Mouse (Mus musculus): ENCODE data around the gene Frzb.

Gene Frzb

GRCm38 (mm10) chr2:80423116-80423515 lies 24.3 kb downstream of the Frzb start:
- no peak for DNase-seq

GRCm38 (mm10) chr2:80421990-80422389 lies 25.4 kb downstream of the Frzb start:
- no peak for DNase-seq

- no peak for DNase-seq
These were observed 31.1 kb downstream of the Frzb start for GRCm38 (mm10) chr2:80416286-80416685.

- DNase-seq, result no peak
These were observed 33.0 kb downstream of the Frzb start for GRCm38 (mm10) chr2:80414387-80414786.

- no peak for DNase-seq
These were observed 34.3 kb downstream of the Frzb start for GRCm38 (mm10) chr2:80413124-80413523.

GRCm38 (mm10) chr2:80409893-80410574 lies 37.4 kb downstream of the Frzb start:
- no peak for DNase-seq

- DNase-seq, result no peak
These were observed 42.7 kb downstream of the Frzb start for GRCm38 (mm10) chr2:80404770-80405169.

GRCm38 (mm10) chr2:80398595-80399099 lies 48.8 kb downstream of the Frzb start:
- DNase-seq, result no peak

GRCm38 (mm10) chr2:80396864-80397263 lies 50.6 kb downstream of the Frzb start:
- DNase-seq, result no peak

- DNase-seq, result no peak
These were observed 51.4 kb downstream of the Frzb start for GRCm38 (mm10) chr2:80396057-80396456.

GRCm38 (mm10) chr2:80388341-80388740 lies 59.1 kb downstream of the Frzb start:
- no peak for DNase-seq

- no peak for DNase-seq
These were observed 59.8 kb downstream of the Frzb start for GRCm38 (mm10) chr2:80387668-80388067.

GRCm38 (mm10) chr2:80386255-80386654 lies 61.2 kb downstream of the Frzb start:
- no peak for DNase-seq

- no peak for DNase-seq
These were observed 63.0 kb downstream of the Frzb start for GRCm38 (mm10) chr2:80384447-80384846.

GRCm38 (mm10) chr2:80379848-80380247 lies 67.6 kb downstream of the Frzb start:
- no peak for DNase-seq

GRCm38 (mm10) chr2:80374892-80375291 lies 72.5 kb downstream of the Frzb start:
- DNase-seq, result no peak

GRCm38 (mm10) chr2:80371458-80371857 lies 76.0 kb downstream of the Frzb start:
- no peak for DNase-seq

All from cerebellum, adult 11 months (tissue).